Mouse (Mus musculus): ENCODE data around the gene Resf1.

DNA sequence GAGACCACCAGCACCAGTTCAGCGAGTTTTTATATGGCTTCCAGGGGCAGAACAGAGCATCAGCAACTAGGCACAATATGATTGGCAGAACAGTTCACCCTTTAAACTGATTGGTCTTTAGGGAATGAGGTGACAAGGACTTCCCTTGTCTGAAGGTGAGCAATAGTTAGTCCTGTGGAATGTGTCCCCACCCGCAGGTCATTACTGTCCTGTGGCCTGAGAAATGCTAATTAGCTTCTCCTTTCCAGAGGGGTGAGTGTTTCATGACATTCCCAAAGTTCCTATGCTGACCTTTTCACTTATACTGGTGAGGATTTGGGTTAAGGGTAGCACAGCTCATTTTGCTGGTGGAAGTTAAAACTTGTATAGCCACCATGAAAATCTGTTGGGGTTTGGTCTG lies 74.3 kb downstream of the Resf1 start:
- TF ChIP-seq EP300 (IDR thresholded peaks at IDR 0.05) (no peak), CTCF (IDR thresholded peaks at IDR 0.05) (no peak)
